Mouse (Mus musculus) lung, adult 2 months (tissue): Measurements from ENCODE around the gene Slc17a9. TPM values are rescaled to one million over a fixed set of nuclear protein-coding genes. Genes with fewer than 3 reads are reported as not detected.

ENCODE experiments used
- DNase-seq: peaks from one replicate; pipeline ENCODE4 v3.0.0; 2022
- H3K4me1 ChIP-seq: fragments of 200-500 bp; 2 replicates; pipeline ENCODE4 v1.6.1; 2011; ENCODE audit warnings: low read length; ENCODE audit not compliant: control insufficient read depth, insufficient read depth
- H3K4me3 ChIP-seq: fragments of 200-500 bp; replicated peaks from 2 replicates; pipeline ENCODE3; 2011; ENCODE audit warnings: low read depth, mild to moderate bottlenecking, control low read depth, low read length; ENCODE audit errors: extremely low read depth
- CTCF ChIP-seq: fragments of 200-500 bp; IDR thresholded peaks from 2 replicates; pipeline ENCODE4 v1.5.1; 2011; ENCODE audit warnings: mild to moderate bottlenecking, low read length, control low read depth; ENCODE audit not compliant: insufficient read depth
- POLR2A ChIP-seq: fragments of 200-500 bp; IDR thresholded peaks from 2 replicates; pipeline ENCODE4 v1.6.1; 2011; ENCODE audit warnings: low read depth, mild to moderate bottlenecking, control low read depth, low read length, borderline replicate concordance; ENCODE audit errors: extremely low read depth
- WGBS: fragments of 180-500 bp; shearing (Covaris S2); methylation state at CpG from one replicate; pipeline ENCODE4 v1.1.7; 2018; 5-methylcytosine and 5-hydroxymethylcytosine counted together
- polyA plus RNA-seq: library from polyadenylated mRNA; depleted of rRNA; stranded (reverse); fragments of >200 nt; gene quantifications from 2 replicates; pipeline ENCODE4 v1.2.3, GENCODE M21; 2012

Gene Slc17a9
- polyA plus RNA-seq, 1 experiment = 10.2 TPM

DNA sequence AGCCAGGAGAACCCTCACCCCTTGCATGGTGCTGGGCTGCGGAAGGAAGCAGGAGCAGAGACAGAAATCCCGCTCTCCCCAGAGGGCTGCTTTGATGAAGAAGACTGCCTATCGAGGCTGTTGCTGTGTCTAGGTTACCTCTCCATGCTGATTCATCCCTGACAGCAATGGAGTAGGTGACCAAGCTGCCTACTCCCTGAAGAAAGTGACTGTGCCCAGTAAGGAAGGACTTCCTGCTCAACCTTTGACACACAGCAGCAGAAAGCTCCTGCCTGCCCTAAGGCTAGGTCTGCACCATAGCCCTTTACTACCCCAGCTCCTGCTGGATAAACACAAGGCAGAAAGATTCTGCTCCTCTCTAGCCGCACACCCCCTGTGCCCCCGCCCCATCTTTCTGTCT is 23.8 kb downstream of the Slc17a9 start:
- no peak for TF ChIP-seq CTCF
- no peak for TF ChIP-seq POLR2A
- H3K4me1 ChIP-seq = no peaks in the 10 kb centered on the region
- no peak overlapping the region for H3K4me3 ChIP-seq
- DNase-seq = no peak
- WGBS = 36% methylated on average over 5 of the region's 5 CpGs

DNA sequence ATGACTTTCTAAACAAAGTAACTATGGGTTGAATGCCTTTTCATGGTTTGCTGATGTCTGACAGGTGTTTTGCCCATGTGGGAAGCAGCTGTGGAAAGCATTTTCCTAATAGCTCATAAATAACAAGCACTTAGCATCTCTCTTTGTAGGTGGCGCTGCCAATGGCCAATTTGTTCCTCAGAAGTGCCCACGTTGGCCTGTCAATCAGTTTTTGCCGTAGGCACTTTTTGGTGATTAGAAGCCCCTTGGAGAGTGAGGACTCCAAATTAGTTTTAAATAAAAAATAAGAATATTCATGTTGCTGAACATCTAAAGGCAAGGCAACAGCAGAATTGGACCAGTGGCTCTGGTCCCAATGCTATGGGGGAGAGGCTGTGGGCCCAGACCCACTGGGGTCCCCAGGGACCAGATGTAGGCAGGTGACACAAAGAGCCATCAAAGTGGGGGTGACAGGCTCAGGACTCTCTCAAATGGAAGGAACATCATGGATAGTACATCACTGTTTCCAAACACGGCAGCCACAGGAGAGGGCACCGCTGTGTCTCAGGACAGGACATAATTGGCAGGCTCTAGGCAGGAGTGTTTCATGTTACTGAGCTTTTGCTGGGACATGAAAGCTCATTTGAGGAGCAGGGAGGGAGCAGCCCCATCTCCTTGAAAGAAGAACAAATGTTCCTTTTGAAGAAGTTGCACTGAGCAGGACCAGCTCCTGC is 30.1 kb downstream of the Slc17a9 start:
- no peak for DNase-seq
- 76% methylated on average over 5 of the region's 5 CpGs for WGBS
- TF ChIP-seq CTCF (no peak), POLR2A (no peak)
- Histone ChIP-seq H3K4me1 (no peaks in the 10 kb centered on the region), H3K4me3 (no peak overlapping the region)

DNA sequence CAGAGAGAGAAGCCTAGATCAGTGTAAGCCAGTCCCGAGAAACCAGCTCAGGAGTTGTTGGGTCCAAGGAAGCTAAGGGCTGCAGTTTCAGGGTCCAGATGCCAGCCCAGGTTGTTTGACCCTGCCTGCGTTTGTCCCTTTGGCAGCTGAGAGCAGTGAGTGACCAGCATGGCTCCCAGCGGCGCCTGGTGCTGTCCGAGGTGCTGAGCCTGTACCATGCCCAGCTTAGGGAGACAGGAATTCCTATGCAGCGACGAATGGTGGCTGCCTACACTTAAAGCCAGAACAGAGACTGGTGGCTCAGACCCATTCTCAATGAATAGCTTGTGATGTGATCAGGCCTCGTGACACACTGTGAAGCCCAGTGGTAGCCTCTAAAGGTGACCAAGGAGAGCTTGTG is 30.8 kb downstream of the Slc17a9 start:
- H3K4me3 ChIP-seq = no peak overlapping the region
- TF ChIP-seq POLR2A (no peak), CTCF (no peak)
- WGBS = 2% methylated on average over 8 of the region's 8 CpGs
- H3K4me1 ChIP-seq = no peaks in the 10 kb centered on the region
- DNase-seq = no peak

DNA sequence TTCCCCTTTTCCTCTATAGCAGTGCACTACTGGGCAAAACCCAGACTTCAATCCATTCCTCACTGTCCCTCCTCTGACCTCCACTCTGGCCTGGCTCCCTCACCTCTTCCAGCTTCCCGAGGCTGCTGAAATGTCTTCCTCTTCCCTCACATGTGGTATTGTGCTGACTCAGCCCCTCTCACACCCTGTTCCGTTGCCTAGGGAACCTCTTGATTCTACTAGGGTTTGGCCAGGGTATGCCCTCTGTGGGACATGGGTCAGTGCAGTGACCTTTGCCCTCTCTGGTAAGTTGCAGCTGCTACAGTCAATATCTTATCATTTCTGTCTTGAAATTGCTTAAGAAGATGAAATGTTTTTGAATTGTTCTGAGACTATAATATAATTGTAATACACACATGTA is 31.7 kb downstream of the Slc17a9 start:
- no peak for TF ChIP-seq CTCF
- no peaks in the 10 kb centered on the region for H3K4me1 ChIP-seq
- 35% methylated on average over 2 of the region's 2 CpGs for WGBS

DNA sequence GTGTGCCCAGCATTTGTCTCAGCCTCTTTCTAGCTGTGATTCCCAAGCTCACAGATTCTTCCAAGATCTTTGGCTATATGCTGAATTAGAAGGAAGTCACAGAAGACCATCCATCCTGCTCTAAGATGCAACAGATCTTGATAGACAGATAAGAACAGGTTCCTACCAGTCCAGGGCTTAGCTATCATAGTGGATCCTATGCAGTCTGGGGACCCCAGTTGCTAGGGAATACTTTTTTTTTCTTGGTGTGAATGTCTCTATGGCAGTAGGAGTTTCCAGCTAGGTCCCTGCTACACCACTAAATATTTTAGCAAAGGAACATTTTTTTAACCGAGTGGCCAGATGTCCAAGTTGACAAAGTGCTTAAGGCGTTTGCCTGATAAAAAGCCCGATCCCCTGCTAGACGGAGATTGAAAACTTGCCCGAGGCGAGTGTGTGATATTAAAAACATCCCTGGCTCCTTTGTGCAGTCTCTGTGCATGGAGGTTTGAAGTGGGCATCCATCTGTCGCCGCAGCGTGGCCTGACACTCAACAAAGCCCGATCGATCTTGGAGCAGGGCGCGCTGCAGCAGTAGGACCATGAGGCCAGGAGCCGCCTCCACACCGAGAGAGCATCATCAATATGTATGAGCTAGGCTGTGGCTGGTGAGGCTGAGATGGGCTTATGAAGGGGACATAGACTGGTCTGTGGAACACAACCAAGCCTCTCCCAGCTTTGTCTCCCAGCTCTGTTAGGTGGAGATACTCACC is 33.6 kb downstream of the Slc17a9 start:
- TF ChIP-seq CTCF (no peak), POLR2A (no peak)
- DNase-seq = no peak
- Histone ChIP-seq H3K4me1 (no peaks in the 10 kb centered on the region), H3K4me3 (no peak overlapping the region)
- WGBS = 46% methylated on average over 15 of the region's 15 CpGs

More for the DNA sequence above, 31.7 kb downstream of the Slc17a9 start:
- DNase-seq = no peak
- H3K4me3 ChIP-seq = no peak overlapping the region

DNA sequence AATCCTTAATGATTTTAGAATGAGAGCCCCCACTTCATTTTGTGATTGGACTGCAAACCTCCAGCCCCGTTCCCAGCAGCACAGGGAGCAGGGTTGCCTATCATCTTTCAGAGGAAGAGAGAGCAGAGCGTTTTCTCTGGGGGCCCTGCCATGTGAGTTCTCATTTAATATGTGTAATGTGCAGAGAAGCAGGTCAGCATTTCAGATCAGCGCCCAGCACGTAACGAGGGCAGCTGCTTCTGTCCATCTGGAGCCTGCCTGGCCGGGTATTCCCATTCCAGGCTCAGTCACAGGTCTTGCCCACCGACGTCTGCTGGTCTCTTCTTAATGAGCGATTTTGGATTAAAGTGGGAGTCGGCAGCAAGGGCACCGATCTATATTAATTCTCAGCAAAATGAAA is 39.9 kb downstream of the Slc17a9 start:
- 78% methylated on average over 11 of the region's 11 CpGs for WGBS
- TF ChIP-seq POLR2A (no peak), CTCF (no peak)
- Histone ChIP-seq H3K4me1 (no peaks in the 10 kb centered on the region), H3K4me3 (no peak overlapping the region)
- DNase-seq = no peak

DNA sequence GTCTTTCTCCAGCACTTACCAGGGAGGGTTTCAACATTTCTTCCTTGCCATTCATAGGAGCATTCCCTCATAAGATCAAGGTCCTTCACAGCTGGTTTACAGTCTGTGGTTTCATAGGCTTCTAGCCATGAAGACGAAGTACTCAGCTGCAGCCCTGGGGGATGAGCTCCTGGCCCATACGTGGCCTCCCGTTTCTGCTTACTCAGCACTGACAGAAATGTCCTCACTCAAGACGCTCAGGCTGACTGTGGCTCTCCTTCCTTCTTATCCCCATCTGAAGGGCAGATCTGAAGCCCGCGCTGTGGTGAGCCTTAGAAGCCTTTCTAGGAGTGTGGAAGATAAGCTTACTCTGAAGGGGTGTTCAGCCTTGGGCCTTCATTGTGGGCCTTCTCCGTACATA is 40.6 kb downstream of the Slc17a9 start:
- no peaks in the 10 kb centered on the region for H3K4me1 ChIP-seq
- TF ChIP-seq POLR2A (no peak), CTCF (no peak)
- H3K4me3 ChIP-seq = no peak overlapping the region
- DNase-seq = no peak
- 72% methylated on average over 7 of the region's 7 CpGs for WGBS

DNA sequence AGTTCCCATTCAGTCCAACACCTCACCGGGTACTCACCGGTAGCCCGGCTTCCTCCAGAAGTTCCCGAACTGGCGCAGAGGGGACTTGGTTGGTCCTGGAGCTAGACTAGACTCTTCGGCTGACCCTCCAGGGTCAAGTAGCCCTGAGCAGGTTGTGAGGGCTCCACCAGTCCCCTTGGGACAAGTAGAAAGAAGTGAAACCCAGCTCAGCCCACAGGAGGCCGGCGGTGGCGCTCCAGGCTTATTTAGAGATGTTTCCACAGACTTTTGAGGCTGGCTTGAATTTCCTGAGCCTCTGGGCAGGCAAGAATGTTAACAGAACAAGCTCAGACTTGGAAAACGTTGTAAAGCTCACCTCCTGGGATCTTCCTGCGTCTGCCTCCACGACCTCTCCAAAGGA is 50.2 kb downstream of the Slc17a9 start:
- TF ChIP-seq CTCF (no peak), POLR2A (no peak)
- DNase-seq = no peak
- H3K4me1 ChIP-seq = no peaks in the 10 kb centered on the region
- 8% methylated on average over 12 of the region's 12 CpGs for WGBS
- no peak overlapping the region for H3K4me3 ChIP-seq

DNA sequence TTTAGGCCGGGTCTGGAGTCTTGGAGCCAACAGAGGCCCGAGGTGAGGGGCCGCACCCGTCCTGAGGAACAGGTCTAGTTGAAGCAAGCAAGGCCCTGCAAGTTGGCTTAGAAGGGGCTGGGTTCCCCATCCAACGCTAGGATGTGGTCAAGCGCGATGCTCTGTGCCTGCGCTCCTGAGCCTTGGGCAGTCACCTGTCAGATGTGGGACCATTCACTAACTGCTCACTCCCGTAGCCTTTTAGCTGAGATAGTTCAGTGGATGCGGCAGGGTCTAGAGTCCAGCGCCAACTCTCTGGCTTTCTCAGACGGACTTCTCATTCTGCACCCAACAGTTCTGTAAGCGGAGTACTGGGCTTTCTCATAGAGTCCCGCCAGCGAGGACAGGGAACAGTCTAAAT is 50.6 kb downstream of the Slc17a9 start:
- DNase-seq = no peak
- WGBS = 4% methylated on average over 15 of the region's 15 CpGs
- H3K4me1 ChIP-seq = no peaks in the 10 kb centered on the region
- no peak overlapping the region for H3K4me3 ChIP-seq
- TF ChIP-seq POLR2A (no peak), CTCF (no peak)

DNA sequence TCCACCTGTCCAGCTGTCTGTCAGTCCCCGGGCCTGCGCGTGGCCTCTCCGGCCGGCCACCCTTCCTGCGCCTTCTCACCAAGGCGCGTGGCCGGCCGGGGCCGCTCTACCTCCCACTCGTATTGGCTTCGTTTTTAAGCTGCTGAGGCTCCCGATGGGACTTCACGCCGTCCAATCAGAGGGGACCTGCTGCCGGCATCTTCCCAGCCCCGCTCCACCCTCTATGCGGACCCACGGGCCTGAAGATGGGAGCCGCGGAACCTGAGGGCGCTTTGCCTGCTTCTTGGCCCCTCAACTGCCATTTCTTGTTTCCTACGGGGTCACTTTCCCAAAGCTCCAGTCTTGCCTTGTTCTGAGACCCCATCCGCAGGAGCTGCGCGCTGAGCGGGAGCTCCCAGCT is 51.7 kb downstream of the Slc17a9 start, which contains the start of gene Bhlhe23:
Gene Bhlhe23, minus strand, starts transcription at position 108 of the 400 bp plus-strand sequence.
- Histone ChIP-seq H3K4me1 (no peaks in the 10 kb centered on the region), H3K4me3 (no peak within 1 kb of the TSS)
- 5% methylated on average over 28 of the region's 28 CpGs for WGBS
- no peak for DNase-seq
- TF ChIP-seq CTCF (no peak), POLR2A (no peak)
